Mouse (Mus musculus) erythroblast, embryonic 14.5 days (primary cell): ENCODE results near the gene Nudt3.

Experiments
- GATA1 ChIP-seq: IDR thresholded peaks from 2 replicates; pipeline ENCODE4 v1.6.1; 2012; ENCODE audit warnings: low read length, inconsistent platforms, mixed read lengths
- TAL1 ChIP-seq: IDR thresholded peaks from 3 replicates; pipeline ENCODE4 v1.6.1; 2012; ENCODE audit warnings: low read length, inconsistent platforms, mixed read lengths

GRCm38 (mm10) chr17:27634871-27635574, 11.7 kb upstream of the Nudt3 start, which contains the start of gene RPS10-NUDT3:
- no peak for TF ChIP-seq TAL1
- no peak for TF ChIP-seq GATA1
